Mouse (Mus musculus): ENCODE results near the gene Zdhhc12. TPM values are rescaled to one million over a fixed set of nuclear protein-coding genes. Genes with fewer than 3 reads are reported as not detected.
A peak's percentile ranks its signal among the peaks of the same experiment; 100 is the strongest.
"Not testable (repeated sequence)": the region's sequence is repeated elsewhere in the genome, so short reads cannot be mapped to it uniquely, and the experiment has no call there.

Zdhhc12 gene
- polyA plus RNA-seq, 1 experiment = 39.0 TPM

GRCm38 (mm10) chr2:30133613-30134377 is 40.3 kb upstream of the Zdhhc12 start, which contains the start of gene Tbc1d13:
Tbc1d13 (plus strand) TSS chr2:30133746.
- Histone ChIP-seq H3K36me3 (ENCODE audit: control insufficient read depth, insufficient read depth, low read length, poor library complexity, severe bottlenecking) (peaks cover 27% of the 10 kb centered on the region), H3K27ac (ENCODE audit: insufficient read depth, low read length) (peak within 1 kb of the TSS; percentile 97), H3K4me1 (ENCODE audit: control insufficient read depth, insufficient read depth, low read length) (peaks cover 6% of the 10 kb centered on the region), H3K9ac (ENCODE audit: low read depth, poor library complexity, severe bottlenecking) (peak within 1 kb of the TSS; percentile 87), H3K4me3 (ENCODE audit: low read depth, low read length) (peak within 1 kb of the TSS; percentile 88), H3K27me3 (ENCODE audit: control insufficient read depth, insufficient read depth, low read length, poor library complexity, severe bottlenecking) (no peaks in the 10 kb centered on the region), H3K9me3 (replicated peaks; ENCODE audit: control insufficient read depth, insufficient read depth, low read length, poor library complexity, severe bottlenecking) (no peaks in the 10 kb centered on the region)
- TF ChIP-seq CTCF (IDR thresholded peaks at IDR 0.05; ENCODE audit: low read depth, low read length) (no peak), EP300 (IDR thresholded peaks at IDR 0.05; ENCODE audit: insufficient read depth, low read depth, low read length) (peak; percentile 93), POLR2A (IDR thresholded peaks at IDR 0.05; ENCODE audit: insufficient read depth, low read length) (peak; percentile 99)

- Histone ChIP-seq H3K27ac (ENCODE audit: insufficient read depth, low read length) (peak overlapping the region; percentile 96), H3K27me3 (ENCODE audit: control insufficient read depth, insufficient read depth, low read length, poor library complexity, severe bottlenecking) (no peaks in the 10 kb centered on the region), H3K9me3 (replicated peaks; ENCODE audit: control insufficient read depth, insufficient read depth, low read length, poor library complexity, severe bottlenecking) (no peaks in the 10 kb centered on the region), H3K36me3 (ENCODE audit: control insufficient read depth, insufficient read depth, low read length, poor library complexity, severe bottlenecking) (peaks cover 23% of the 10 kb centered on the region), H3K4me1 (ENCODE audit: control insufficient read depth, insufficient read depth, low read length) (peaks cover 6% of the 10 kb centered on the region), H3K9ac (ENCODE audit: low read depth, poor library complexity, severe bottlenecking) (peak overlapping the region; percentile 87), H3K4me3 (ENCODE audit: low read depth, low read length) (peak overlapping the region; percentile 60)
- TF ChIP-seq EP300 (IDR thresholded peaks at IDR 0.05; ENCODE audit: insufficient read depth, low read depth, low read length) (no peak), CTCF (IDR thresholded peaks at IDR 0.05; ENCODE audit: low read depth, low read length) (no peak), POLR2A (IDR thresholded peaks at IDR 0.05; ENCODE audit: insufficient read depth, low read length) (no peak)
Measured at GRCm38 (mm10) chr2:30132801-30133612, 39.6 kb upstream of the Zdhhc12 start.

DNA sequence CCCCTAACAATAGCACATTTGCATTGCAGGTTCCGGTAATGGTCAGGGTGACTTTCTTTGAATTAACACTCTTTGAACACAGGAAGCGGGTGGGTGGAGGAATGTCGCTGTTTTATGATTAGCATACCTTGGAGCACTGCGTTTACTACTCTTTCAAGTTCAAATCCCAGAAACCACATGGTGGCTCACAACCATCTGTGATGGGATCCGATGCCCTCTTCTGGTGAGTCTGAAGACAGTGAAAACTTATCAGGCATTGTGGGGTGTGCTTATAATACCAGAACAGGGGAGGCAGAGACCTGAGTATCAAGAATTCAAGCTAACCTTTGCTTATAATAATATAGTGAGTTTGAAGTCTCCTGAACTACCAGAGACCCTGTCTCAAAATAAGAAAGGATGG is 37.8 kb upstream of the Zdhhc12 start:
- not testable (repeated sequence) for H3K4me3 ChIP-seq (ENCODE audit: low read depth, low read length); H3K9me3 ChIP-seq (replicated peaks; ENCODE audit: control insufficient read depth, insufficient read depth, low read length, poor library complexity, severe bottlenecking); H3K27me3 ChIP-seq (ENCODE audit: control insufficient read depth, insufficient read depth, low read length, poor library complexity, severe bottlenecking); H3K36me3 ChIP-seq (ENCODE audit: control insufficient read depth, insufficient read depth, low read length, poor library complexity, severe bottlenecking); H3K4me1 ChIP-seq (ENCODE audit: control insufficient read depth, insufficient read depth, low read length)
- peak overlapping the region; percentile 90 for H3K27ac ChIP-seq (ENCODE audit: insufficient read depth, low read length)
- H3K9ac ChIP-seq (ENCODE audit: low read depth, poor library complexity, severe bottlenecking) = peak overlapping the region; percentile 1; the same call in 1 of the 2 replicates

GRCm38 (mm10) chr2:30130156-30130555 is 36.7 kb upstream of the Zdhhc12 start:
- H3K4me1 ChIP-seq (ENCODE audit: control insufficient read depth, insufficient read depth, low read length) = no peaks in the 10 kb centered on the region
- H3K27ac ChIP-seq (ENCODE audit: insufficient read depth, low read length) = peak overlapping the region; percentile 96
- no peak overlapping the region for H3K9ac ChIP-seq (ENCODE audit: low read depth, poor library complexity, severe bottlenecking)
- H3K9me3 ChIP-seq (replicated peaks; ENCODE audit: control insufficient read depth, insufficient read depth, low read length, poor library complexity, severe bottlenecking) = no peaks in the 10 kb centered on the region
- H3K27me3 ChIP-seq (ENCODE audit: control insufficient read depth, insufficient read depth, low read length, poor library complexity, severe bottlenecking) = no peaks in the 10 kb centered on the region
- no peak overlapping the region for H3K4me3 ChIP-seq (ENCODE audit: low read depth, low read length)
- TF ChIP-seq EP300 (IDR thresholded peaks at IDR 0.05; ENCODE audit: insufficient read depth, low read depth, low read length) (no peak), CTCF (IDR thresholded peaks at IDR 0.05; ENCODE audit: low read depth, low read length) (no peak), POLR2A (IDR thresholded peaks at IDR 0.05; ENCODE audit: insufficient read depth, low read length) (no peak)
- H3K36me3 ChIP-seq (ENCODE audit: control insufficient read depth, insufficient read depth, low read length, poor library complexity, severe bottlenecking) = no peaks in the 10 kb centered on the region

- H3K36me3 ChIP-seq (ENCODE audit: control insufficient read depth, insufficient read depth, low read length, poor library complexity, severe bottlenecking) = no peaks in the 10 kb centered on the region
- H3K27me3 ChIP-seq (ENCODE audit: control insufficient read depth, insufficient read depth, low read length, poor library complexity, severe bottlenecking) = no peaks in the 10 kb centered on the region
- no peak overlapping the region for H3K4me3 ChIP-seq (ENCODE audit: low read depth, low read length)
- no peak for TF ChIP-seq EP300 (IDR thresholded peaks at IDR 0.05; ENCODE audit: insufficient read depth, low read depth, low read length)
- TF ChIP-seq CTCF (IDR thresholded peaks at IDR 0.05; ENCODE audit: low read depth, low read length) = no peak
- no peak overlapping the region for H3K9ac ChIP-seq (ENCODE audit: low read depth, poor library complexity, severe bottlenecking)
- 0 out of 2 replicates have a peak overlapping the region, but pooled peaks have one; percentile 55 for H3K27ac ChIP-seq (ENCODE audit: insufficient read depth, low read length)
- H3K9me3 ChIP-seq (replicated peaks; ENCODE audit: control insufficient read depth, insufficient read depth, low read length, poor library complexity, severe bottlenecking) = no peaks in the 10 kb centered on the region
- H3K4me1 ChIP-seq (ENCODE audit: control insufficient read depth, insufficient read depth, low read length) = no peaks in the 10 kb centered on the region
Measured at GRCm38 (mm10) chr2:30128789-30129188, 35.3 kb upstream of the Zdhhc12 start.

Data from ES-Bruce4 (cell line).